ENCODE assay signal across 21 mouse cellular contexts in the genomic region with DNA sequence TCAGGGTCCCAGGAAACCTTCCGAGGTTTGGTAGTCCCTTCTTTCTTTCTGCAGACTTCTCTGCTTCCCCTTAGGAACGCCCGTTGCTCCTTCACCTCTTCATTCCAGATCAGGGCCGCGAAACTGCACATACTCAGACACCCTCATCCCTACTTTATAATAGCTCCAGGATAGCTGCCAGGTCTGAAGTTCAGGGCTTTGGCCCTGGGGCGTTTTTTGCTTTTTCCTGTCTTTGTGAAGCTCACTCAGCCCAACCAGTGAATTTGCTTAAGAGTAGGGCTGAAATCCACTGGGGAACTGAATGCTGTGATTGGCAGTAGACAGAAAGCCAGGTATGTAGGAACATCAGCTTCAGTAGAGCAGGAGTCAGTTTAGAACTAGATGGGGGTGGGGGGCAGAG.
A peak's percentile ranks its signal among the peaks of the same experiment; 100 is the strongest.
DNase-seq lines count a peak whose midpoint lies in the region; ATAC-seq and TF ChIP-seq lines count a peak whose summit lies in the region.
"Had no signal": no experiment of that assay in that cellular context is flagged by ENCODE, and none has a peak within 500 bp of the region (broad histone marks: within the 10 kb centered on the region; RNA-seq: fewer than 3 reads in every experiment).

No protein-coding gene starts in this region.

- ATAC-seq in heart, embryonic 11.5 days (replicated peaks; ENCODE audit: insufficient number of reproducible peaks, low FRiP score, low TSS enrichment) = no peak
- no peak for ATAC-seq in intestine, embryonic 16.5 days
- ATAC-seq in intestine, postnatal 0 days = no peak
- 0 out of 2 replicates have a peak, but pooled peaks have one; percentile 10 for ATAC-seq in lung, postnatal 0 days
- ATAC-seq: forebrain, embryonic 13.5 days had no signal

- WGBS in heart, embryonic 11.5 days (ENCODE audit: insufficient replicate concordance) = 63% methylated on average over 6 of the region's 6 CpGs
- WGBS in intestine, embryonic 16.5 days = 56% methylated on average over 6 of the region's 6 CpGs
- WGBS in intestine, postnatal 0 days = 46% methylated on average over 6 of the region's 6 CpGs
- 16% methylated on average over 6 of the region's 6 CpGs for WGBS in lung, postnatal 0 days

- no peak for TF ChIP-seq CTCF in intestine, postnatal 0 days (IDR thresholded peaks at IDR 0.05; ENCODE audit: low read depth)
- TF ChIP-seq CTCF in lung, postnatal 0 days (IDR thresholded peaks at IDR 0.05) = no peak

- no peak overlapping the region for H3K9ac ChIP-seq in heart, embryonic 11.5 days (ENCODE audit: low read depth, low read length)
- H3K9ac ChIP-seq in intestine, embryonic 16.5 days (ENCODE audit: low read depth, low read length) = no peak overlapping the region
- H3K9ac ChIP-seq in intestine, postnatal 0 days (ENCODE audit: low read depth, low read length) = no peak overlapping the region
- H3K9ac ChIP-seq in lung, postnatal 0 days (replicated peaks; ENCODE audit: low read depth) = no peak overlapping the region
- H3K9ac ChIP-seq: forebrain, embryonic 13.5 days; limb, embryonic 13.5 days; liver, embryonic 15.5 days; neural tube, embryonic 12.5 days had no signal

- no peaks in the 10 kb centered on the region for H3K9me3 ChIP-seq in heart, embryonic 11.5 days (replicated peaks; ENCODE audit: control insufficient read depth, low read length)
- no peaks in the 10 kb centered on the region for H3K9me3 ChIP-seq in intestine, embryonic 16.5 days (ENCODE audit: control insufficient read depth, low read length)
- H3K9me3 ChIP-seq in intestine, postnatal 0 days (ENCODE audit: control insufficient read depth) = no peaks in the 10 kb centered on the region
- H3K9me3 ChIP-seq in lung, postnatal 0 days (ENCODE audit: low read length) = no peaks in the 10 kb centered on the region
- H3K9me3 ChIP-seq: forebrain, embryonic 13.5 days; hindbrain, embryonic 10.5 days; limb, embryonic 13.5 days; liver, embryonic 15.5 days; neural tube, embryonic 12.5 days had no signal

- no peaks in the 10 kb centered on the region for H3K36me3 ChIP-seq in heart, embryonic 11.5 days (ENCODE audit: control insufficient read depth, insufficient read depth, low read length)
- H3K36me3 ChIP-seq in intestine, embryonic 16.5 days (ENCODE audit: control insufficient read depth, insufficient read depth, low read length) = no peaks in the 10 kb centered on the region
- no peaks in the 10 kb centered on the region for H3K36me3 ChIP-seq in intestine, postnatal 0 days (ENCODE audit: control insufficient read depth, insufficient read depth)
- no peaks in the 10 kb centered on the region for H3K36me3 ChIP-seq in lung, postnatal 0 days (ENCODE audit: insufficient read depth, low read length)
- H3K36me3 ChIP-seq: hindbrain, embryonic 10.5 days; limb, embryonic 13.5 days; liver, embryonic 15.5 days; neural tube, embryonic 12.5 days had no signal

- 0 out of 2 replicates have a peak overlapping the region, but pooled peaks have one; percentile 7 for H3K27ac ChIP-seq in heart, embryonic 11.5 days (ENCODE audit: low read depth, low read length)
- 0 out of 2 replicates have a peak overlapping the region, but pooled peaks have one; percentile 13 for H3K27ac ChIP-seq in intestine, embryonic 16.5 days (ENCODE audit: low read length)
- H3K27ac ChIP-seq in intestine, postnatal 0 days (ENCODE audit: low read depth, low read length) = no peak overlapping the region
- H3K27ac ChIP-seq in lung, postnatal 0 days (ENCODE audit: low read length) = peak overlapping the region; percentile 16; the same call in 1 of the 2 replicates
- H3K27ac ChIP-seq: forebrain, embryonic 13.5 days; hindbrain, embryonic 10.5 days; limb, embryonic 13.5 days; liver, embryonic 15.5 days; neural tube, embryonic 12.5 days had no signal

- no peak for DNase-seq in heart, adult 8-10 months (ENCODE audit: low spot score)
- DNase-seq in lung, postnatal 0 days (ENCODE audit: low spot score) = no peak
- DNase-seq in lung, adult 18-20 months = no peak
- DNase-seq in NIH3T3 (ENCODE audit: low read depth) = peak; percentile 56
- no peak for DNase-seq in frontal cortex, postnatal 25 days (ENCODE audit: low spot score in 2 of 2)
- DNase-seq: adrenal gland, adult 2 months; B cell, adult 2 months; cerebellum, postnatal 14 days; embryo, embryonic 11 days; gastrocnemius, postnatal 25 days; kidney, postnatal 10 days; spleen, adult 18-20 months had no signal

- H3K27me3 ChIP-seq in heart, embryonic 11.5 days (ENCODE audit: control insufficient read depth, insufficient read depth, low read length) = peaks cover 6% of the 10 kb centered on the region; the same call in 1 of the 2 replicates
- H3K27me3 ChIP-seq in intestine, embryonic 16.5 days (replicated peaks; ENCODE audit: control insufficient read depth, insufficient read depth, low read length) = no peaks in the 10 kb centered on the region
- no peaks in the 10 kb centered on the region for H3K27me3 ChIP-seq in intestine, postnatal 0 days (replicated peaks; ENCODE audit: control insufficient read depth, insufficient read depth, low read length)
- no peaks in the 10 kb centered on the region for H3K27me3 ChIP-seq in lung, postnatal 0 days (replicated peaks; ENCODE audit: insufficient read depth, low read length)
- H3K27me3 ChIP-seq: forebrain, embryonic 13.5 days; limb, embryonic 13.5 days; liver, embryonic 15.5 days; neural tube, embryonic 12.5 days had no signal

- no peaks in the 10 kb centered on the region; the same call in 1 of the 2 replicates for H3K4me1 ChIP-seq in heart, embryonic 11.5 days (ENCODE audit: control insufficient read depth, insufficient read depth, low read length)
- H3K4me1 ChIP-seq in intestine, embryonic 16.5 days (ENCODE audit: control insufficient read depth, insufficient read depth, low read length) = peaks cover 6% of the 10 kb centered on the region; the same call in 1 of the 2 replicates
- H3K4me1 ChIP-seq in intestine, postnatal 0 days (replicated peaks; ENCODE audit: control insufficient read depth, insufficient read depth, low read length) = no peaks in the 10 kb centered on the region
- no peaks in the 10 kb centered on the region; the same call in 1 of the 2 replicates for H3K4me1 ChIP-seq in lung, postnatal 0 days (ENCODE audit: insufficient read depth, low read depth, low read length)
- H3K4me1 ChIP-seq: forebrain, embryonic 13.5 days; hindbrain, embryonic 10.5 days; liver, embryonic 15.5 days; neural tube, embryonic 12.5 days had no signal

- no peak for TF ChIP-seq EP300 in lung, postnatal 0 days (IDR thresholded peaks at IDR 0.05)

- H3K4me3 ChIP-seq in heart, embryonic 11.5 days (ENCODE audit: low read depth, low read length) = no peak overlapping the region
- H3K4me3 ChIP-seq in intestine, embryonic 16.5 days (ENCODE audit: low read length) = no peak overlapping the region
- no peak overlapping the region for H3K4me3 ChIP-seq in intestine, postnatal 0 days (ENCODE audit: low read depth, low read length)
- no peak overlapping the region for H3K4me3 ChIP-seq in lung, postnatal 0 days (ENCODE audit: low read depth, low read length)
- H3K4me3 ChIP-seq: forebrain, embryonic 13.5 days; hindbrain, embryonic 10.5 days; limb, embryonic 13.5 days; liver, embryonic 15.5 days; megakaryocyte, embryonic 14.5 days; neural tube, embryonic 12.5 days had no signal

- no peak overlapping the region for H3K4me2 ChIP-seq in heart, embryonic 11.5 days
- no peak overlapping the region for H3K4me2 ChIP-seq in intestine, embryonic 16.5 days (ENCODE audit: low read depth, low read length)
- H3K4me2 ChIP-seq in intestine, postnatal 0 days (replicated peaks; ENCODE audit: low read depth) = no peak overlapping the region
- no peak overlapping the region for H3K4me2 ChIP-seq in lung, postnatal 0 days (replicated peaks; ENCODE audit: low read depth, low read length)
- H3K4me2 ChIP-seq: forebrain, embryonic 13.5 days; limb, embryonic 13.5 days; liver, embryonic 15.5 days; neural tube, embryonic 12.5 days had no signal
